Mouse (Mus musculus) layer of hippocampus, postnatal 25 days (tissue): ENCODE data around the gene Clint1. TPM values are rescaled to one million over a fixed set of nuclear protein-coding genes. Genes with fewer than 3 reads are reported as not detected.

Source experiments
- DNase-seq, 2 experiments: peaks; one replicate each; pipeline ENCODE4 v3.0.0; 2022; ENCODE audit warnings: mixed read lengths in 2 of 2, low spot score in 1 of 2; ENCODE audit errors: extremely low spot score in 1 of 2
- total RNA-seq, 2 experiments: library from RNA; stranded (reverse); gene quantifications; 2 replicates each; pipeline ENCODE4 v1.2.3; 2021

Clint1 gene
- total RNA-seq, 2 experiments from 2014 or later: 51.9 to 56.1 TPM

DNA sequence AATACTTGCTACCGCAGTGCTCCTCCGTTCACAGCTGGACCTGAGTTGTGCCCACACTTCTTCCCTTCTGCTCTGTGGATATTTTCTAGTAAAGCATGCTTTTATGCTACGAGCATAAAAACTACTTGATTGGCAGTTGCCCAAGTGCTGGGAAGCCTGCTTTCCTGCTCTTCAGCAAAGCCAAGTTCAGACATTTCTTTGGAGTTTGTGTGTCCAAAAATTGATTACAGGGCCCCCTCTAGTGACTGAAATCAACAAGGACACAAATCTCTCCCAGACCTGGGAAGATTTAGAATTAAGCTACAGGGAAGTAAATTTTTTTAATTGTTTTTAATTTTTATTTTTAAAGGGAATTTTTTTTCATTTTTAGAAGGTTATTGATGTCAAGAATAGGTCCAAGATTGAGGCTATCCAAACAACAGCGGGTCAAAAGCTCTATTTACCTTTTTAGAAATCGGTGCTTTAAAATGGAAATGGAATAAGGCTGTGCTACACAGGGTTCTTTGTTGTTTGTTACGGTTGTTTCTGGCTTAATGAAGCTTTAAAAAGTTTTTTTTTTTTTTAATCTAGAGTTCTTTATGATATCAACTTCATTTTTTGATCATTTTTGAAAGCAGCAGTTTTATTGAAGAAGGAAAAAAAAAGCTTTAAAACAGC, 29.3 kb downstream of the Clint1 start:
- peak in 1 of 2 experiments; percentile 25 for DNase-seq

DNA sequence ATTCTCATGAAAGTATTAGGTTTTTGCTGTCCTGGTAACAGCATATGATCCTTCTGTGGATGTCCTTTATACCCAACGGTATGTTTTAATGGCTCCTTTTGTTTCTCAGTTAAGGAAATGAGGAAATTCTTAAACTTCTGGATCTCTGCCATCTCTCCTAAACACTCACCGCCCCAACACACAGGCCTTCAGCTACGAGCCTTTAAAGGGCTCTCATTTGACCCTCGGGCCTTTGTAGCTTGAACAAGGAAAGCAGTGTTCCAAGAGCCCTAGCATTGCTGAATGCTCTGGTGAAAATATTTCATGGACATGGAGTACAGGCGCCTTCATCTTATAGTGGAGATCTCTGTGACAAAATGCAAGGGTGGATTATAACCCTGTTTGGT, 29.8 kb downstream of the Clint1 start:
- DNase-seq: no peak

DNA sequence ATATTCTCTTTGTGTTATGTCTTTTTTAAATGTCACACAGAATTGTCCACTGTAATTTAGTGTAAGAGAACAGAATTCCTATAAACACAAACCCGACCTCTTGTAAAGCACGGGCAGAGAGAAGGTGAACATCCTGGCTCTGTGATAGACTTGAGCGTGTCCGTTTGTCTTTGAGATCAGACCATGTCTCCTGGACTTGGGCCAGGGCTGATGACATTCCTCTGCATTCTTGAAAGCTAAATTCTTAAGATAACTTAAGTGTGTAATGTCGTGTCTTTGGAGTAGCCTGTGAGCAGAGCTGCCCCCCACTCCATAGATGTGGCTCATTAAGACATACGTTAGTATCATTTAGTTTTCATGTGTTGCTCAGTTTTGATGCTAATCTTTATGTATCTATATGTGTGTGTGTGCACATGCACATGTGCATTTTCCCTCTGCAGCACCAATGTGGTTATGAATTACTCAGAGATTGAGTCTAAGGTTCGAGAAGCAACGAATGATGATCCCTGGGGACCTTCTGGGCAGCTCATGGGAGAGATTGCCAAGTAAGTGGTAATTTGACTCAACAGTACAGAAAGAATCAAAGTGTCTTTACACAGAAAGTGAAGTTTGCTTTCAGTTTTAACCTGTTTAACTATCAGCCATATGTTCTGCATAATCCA, 31.6 kb downstream of the Clint1 start:
- DNase-seq: no peak

DNA sequence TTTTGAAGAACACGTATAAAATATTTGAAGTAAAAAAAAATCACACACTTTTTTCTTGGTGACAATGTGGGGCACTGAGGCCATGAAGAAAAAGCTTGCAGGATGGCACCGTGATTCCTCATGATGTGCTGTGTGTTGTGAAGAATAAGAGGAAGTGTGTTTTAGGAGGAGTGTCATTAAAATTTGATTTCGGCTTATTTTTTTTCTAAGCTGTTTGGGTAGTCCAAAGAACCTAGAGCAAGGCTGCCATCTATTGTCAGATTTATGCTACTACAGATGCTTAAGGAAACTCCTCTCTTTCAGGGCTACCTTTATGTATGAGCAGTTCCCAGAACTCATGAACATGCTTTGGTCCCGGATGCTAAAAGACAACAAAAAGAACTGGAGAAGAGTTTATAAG, 32.2 kb downstream of the Clint1 start:
- no peak for DNase-seq

DNA sequence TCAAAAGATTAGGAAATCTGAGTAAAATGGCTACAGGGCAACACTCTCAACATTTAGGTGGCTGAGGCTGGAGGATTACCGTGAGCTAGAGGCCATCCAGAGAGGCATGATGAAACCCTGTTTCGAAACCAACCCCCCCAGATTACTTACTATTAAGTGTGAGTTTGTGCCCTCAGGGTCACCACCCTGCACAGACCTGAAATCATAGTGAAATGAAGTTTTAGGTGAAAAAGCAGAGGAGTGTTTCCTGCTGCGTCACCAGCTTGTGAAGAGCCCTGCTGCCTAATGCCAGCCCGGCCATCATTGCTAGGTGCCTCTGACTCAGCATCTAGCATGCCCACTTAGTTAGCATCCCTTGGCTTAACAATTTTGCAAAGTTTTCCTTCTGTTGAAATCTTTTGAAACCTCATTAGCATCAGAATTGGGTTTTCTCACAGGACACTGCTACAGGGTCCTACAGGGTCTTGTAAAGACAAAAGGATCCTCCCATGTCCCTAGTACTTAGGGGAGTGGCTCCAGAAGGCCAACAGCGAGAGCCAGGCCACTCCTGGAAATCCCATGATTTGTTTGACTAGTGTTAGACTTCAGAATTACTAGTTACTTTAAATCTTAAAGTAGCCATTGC, 33.9 kb downstream of the Clint1 start:
- no peak for DNase-seq

DNA sequence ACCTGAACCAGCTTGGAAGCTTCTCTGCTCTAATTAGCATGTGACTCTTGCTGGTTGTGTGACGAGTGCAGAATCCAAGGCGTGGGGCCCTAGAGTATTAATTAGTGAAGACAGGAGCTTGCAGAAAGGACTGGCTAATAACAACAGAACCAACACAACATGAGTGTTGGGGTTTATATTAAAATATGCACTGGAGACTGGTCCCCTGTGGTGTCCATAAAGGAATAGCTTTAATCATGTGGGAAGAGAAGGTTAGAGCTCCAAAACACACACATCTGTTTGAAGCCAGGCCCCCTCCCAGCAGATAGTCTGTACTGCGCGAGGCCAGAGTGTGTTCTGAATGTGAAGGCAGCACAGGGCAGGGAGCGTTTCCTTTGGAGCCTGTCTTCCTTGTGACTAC, 34.7 kb downstream of the Clint1 start:
- no peak for DNase-seq

DNA sequence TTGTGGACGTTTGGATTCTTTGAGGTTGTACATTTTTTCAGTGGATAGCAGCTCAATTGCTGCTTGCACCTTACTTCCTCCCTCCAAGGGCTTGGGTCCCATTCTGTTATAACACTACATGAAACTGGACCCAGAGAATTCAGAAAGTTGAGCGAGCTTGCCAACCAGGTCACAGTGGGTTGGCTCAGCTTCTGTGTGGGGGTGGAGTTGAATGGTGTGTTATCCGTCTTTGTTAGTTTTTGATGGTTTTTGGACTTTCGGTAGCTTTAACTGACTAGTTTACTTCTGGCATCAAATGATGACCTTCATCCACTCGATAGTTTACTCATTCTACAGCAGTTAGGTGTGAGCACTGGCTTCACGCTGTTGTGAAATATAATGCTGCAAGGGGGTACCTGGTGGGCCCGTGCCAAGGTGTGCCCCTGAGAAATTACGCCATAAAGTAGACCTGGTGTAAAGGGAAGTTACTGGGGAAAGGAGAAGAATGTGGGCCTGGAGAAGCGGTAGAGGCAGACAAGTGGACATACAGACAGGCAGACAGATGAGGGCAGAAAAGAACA, 36.7 kb downstream of the Clint1 start:
- no peak for DNase-seq

DNA sequence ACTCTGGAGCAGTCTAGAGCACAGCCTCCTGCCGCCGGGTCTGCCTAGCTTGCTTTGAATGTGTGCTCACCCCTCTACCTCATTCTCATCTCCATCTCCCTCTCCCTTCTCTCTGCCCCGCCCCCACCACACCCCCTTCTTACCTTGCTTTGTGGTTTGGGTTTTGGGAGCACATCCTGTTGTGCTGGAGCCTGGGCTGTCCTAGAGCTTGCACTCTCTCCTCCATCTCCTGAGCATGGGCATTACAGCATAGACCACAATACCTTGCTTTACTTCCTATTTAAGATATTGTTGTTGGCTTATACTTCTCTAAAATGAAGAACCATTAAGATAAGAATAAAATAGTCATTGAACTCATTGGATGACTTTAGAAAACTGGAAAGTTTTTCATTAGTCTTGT, 38.1 kb downstream of the Clint1 start:
- no peak for DNase-seq

DNA sequence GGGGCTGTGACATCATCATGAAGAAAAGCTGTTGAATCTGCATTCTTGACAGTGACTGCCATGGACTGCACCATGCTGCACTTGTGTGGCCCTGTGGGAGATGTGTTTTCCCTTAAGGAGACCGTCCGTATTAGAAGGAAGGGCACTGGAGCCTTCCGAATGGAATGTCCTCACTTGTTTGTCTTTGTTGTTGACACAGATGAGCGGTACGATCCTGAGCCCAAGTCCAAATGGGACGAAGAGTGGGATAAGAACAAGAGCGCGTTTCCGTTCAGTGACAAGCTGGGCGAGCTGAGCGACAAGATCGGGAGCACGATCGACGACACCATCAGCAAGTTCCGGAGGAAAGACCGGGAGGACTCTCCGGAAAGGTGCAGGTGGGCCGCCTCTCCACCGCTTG, 38.6 kb downstream of the Clint1 start:
- DNase-seq: no peak

DNA sequence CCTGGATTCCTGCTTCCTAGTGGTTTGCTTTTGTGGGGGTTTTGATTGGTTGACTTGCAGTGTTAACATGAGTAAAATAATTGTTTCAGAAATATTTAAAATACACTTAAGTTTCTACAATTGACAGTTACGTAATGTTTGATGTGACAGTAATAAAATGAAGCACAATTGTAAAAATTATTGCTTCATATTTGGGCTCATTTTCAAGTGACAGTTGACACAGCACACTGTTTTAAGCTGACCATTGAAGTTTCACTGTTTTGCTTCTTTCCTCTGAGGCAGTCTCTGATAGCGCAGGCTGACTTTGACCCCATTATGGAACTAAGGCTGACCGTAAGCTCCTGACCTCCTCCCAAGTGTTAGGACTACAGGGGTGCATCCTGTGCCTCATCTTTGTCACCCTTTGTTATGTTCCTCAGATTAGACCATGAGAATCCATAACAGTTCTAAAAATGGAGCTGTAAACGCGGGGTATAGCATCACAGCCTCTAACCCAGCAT, 41.1 kb downstream of the Clint1 start:
- no peak for DNase-seq

DNA sequence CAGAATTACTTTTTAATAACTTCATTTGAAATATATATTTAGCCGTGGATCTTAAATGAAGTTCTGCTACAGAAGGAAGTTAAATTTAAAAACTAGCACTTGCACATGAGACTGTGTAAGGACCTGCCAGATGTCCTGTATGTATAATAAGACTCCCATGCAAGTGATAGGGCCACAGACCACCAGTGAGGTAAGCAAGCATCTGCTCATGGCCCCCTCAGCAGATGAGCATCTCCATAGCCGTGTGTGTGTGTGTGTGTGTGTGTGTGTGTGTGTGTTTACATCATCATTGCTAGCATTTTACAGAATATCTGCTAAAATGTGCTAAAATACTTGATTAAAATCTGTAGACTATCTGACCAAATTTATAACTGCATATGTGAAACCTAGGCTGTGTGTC, 45.5 kb downstream of the Clint1 start:
- no peak for DNase-seq

DNA sequence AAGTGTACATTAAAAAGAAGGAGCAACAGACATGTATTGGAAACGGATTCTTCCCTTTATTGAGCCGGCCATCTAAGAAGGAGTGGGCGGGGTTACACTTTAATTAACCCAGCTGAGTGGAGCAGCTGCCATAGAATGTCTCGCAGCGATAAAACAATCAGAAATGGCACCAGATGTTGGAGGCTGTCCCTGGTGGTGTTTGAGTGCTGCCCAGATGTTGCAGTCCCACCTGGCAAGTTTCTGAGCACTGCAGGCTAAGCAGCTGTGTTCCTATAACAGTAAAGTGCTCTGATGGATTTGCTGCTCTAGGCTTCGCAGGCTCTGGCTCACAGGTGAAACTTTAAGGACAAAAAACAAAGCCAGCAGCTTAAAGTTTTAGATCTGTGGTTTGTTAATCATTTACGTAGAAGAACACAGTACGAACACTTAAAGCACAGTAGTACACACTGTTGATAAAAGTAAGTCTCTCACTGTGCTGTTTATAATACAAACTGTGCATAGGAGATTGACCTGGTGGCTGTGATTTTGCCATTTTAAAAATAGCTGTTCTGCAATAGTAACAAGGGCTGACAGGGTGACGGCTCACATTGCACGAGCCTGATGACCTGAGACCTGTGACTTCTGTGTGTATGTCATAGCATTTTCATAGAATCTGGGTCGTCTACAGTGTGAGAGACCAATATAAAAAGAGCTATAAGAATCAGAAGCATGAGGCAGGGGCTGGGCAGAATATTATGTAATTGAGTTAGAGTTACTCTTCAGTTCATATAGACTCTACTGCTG, 48.6 kb downstream of the Clint1 start:
- no peak for DNase-seq

DNA sequence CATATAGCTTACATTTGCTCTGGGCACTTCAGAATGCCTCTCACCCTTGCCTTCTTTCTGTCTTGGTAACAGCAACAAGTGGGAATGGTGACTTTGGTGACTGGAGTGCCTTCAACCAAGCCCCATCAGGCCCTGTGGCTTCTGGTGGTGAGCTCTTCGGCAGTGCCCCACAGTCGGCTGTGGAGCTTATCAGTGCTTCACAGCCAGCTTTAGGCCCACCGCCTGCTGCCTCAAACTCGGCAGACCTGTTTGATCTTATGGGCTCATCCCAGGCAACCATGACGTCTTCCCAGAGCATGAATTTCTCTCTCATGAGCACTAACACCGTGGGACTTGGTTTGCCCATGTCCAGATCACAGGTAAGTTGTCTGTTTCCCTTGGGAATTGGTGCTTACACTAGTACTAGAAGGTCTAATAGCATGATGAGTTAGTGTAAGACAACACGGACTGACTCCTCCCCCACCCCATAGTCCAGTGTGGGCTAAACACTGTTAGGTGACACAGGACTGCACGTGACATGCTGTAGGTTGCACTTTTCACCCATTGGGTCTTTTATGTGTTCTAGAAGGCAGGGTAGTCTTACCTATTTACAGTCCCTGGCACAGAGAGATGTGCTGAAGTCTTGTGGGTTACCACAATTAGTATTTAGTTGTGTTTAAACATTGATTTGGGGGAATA, 54.4 kb downstream of the Clint1 start:
- DNase-seq: no peak

DNA sequence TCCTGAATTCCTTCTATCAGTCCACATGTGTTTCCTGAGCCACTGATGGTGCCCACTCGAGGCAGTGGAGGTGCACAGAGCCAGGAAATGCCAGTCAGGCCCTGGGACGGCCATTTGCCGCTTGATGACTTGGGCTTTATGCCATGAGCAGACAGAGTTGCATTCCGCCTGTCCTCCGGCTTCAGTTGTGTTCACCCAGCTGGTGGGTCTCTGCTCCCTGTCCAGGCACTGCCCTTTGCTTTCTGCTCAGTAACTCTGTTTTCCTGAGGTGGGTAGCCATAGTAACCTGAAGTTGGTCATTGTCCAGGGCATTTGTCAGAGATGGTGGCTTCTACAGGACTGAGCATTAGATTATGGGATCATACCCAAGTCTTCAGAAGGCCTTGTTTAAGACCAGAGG, 55.5 kb downstream of the Clint1 start:
- DNase-seq: no peak

DNA sequence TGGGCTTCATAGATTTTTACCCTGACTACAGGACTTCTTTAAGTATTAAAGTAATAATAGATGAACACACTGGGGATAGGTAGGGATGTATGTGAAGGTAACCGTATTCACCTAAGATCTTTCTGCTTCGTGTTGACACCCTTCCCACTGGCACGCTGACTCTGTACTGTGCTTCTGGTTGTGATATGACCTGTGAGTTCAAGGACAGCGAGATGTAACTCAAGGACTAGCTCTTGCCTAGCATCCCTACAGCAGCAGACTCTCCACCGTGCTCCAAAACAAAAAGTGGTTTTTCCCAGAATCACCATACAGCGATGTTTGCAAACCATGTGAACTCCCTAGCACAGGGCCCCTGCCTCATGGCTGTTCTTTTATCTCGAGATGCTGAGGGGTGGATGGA, 56.2 kb downstream of the Clint1 start:
- no peak for DNase-seq

DNA sequence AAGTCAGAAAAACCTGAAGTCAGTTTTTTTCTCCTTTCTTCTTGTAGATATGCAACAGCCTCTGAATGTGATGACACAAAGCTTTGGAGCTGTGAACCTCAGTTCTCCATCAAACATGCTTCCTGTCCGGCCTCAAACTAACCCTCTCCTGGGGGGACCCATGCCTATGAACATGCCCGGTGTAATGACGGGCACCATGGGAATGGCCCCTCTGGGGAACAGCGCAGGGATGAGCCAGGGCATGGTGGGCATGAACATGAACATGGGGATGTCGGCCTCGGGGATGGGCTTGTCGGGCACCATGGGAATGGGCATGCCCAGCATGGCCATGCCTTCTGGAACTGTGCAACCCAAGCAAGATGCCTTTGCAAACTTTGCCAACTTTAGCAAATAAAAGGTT, 57.0 kb downstream of the Clint1 start:
- no peak for DNase-seq

DNA sequence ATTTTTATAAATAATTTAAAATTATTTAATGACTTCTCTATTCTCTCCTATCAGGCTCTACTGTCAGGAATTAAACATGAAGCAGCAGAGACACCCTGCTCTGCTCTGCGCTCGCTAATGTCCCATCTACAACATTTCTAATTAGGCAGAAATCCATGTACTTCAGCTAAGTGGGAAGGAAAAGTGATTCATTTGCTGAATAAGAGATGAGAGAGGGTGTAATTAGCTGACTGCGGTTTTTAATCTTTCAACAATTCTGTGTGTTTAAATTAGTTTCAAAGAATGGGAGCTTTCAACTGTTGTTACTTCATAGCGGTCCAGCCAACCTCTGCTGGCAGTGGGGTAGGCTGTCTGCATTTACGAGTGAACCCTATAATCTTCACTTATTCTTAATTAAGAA, 58.9 kb downstream of the Clint1 start:
- no peak for DNase-seq

DNA sequence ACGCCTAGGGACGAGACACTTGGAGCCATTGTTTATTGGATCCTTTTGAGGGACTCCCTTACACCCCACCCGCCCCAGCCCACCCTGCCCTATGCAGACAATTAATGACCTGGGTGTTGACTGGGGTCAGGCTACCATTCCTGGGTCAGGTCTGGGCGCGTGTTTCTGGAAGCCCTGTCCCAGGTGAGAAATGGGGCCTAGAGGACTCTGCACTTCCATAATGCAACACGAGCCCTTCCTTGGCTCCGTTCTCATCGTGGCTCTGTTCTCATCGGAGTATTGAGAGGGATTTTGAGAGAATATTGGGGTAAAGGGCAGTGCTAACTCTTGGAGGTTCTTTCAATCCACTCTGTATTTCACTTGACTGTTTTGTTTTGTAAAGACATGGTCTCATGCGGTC, 64.3 kb downstream of the Clint1 start:
- DNase-seq: no peak

DNA sequence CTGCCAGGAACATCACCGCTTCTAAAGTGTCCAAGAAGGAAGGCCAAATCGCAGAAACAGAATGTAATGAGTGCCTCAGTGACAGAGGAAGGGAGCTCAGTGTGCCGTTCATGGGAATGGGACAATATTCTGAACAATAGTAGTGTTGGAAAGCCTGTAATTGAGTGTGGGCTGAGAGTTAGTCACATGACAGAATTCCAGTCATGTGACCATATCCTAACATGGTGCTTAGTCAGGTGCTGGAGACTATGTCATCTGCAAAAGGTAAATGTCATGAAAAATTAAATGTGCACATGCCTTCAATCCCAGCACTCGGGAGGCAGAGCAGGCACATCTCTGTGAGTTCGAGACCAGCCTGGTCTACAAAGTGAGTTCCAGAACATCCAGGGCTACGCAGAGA, 66.2 kb downstream of the Clint1 start:
- DNase-seq: no peak

DNA sequence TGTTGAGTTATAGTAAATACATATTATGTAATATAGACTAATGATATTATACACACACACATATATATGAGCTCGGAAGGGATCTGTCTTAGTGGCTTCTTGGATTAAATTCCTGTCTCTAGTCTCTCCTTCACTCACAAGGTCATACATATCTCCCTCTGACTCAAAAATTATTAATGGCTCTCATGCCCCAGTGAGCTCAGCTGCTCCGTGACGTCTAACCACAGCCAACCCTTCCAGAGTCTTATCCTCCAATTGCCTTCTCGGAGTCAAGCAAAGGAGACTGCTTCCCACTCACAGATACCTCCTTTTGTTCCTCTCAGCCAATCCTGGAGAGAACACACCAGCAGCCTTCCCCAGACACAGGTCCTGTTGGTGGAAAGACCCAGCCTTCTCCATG, 67.0 kb downstream of the Clint1 start:
- DNase-seq: no peak
